Mouse (Mus musculus) stomach, postnatal 0 days (tissue): ENCODE data around the gene Chst15. TPM values are rescaled to one million over a fixed set of nuclear protein-coding genes. Genes with fewer than 3 reads are reported as not detected.

ENCODE experiments used
- ATAC-seq: fragments of 200-750 bp; cut with Nextera tagmentation; 2 replicates; pipeline ENCODE4 v1.8.0; 2017; ENCODE audit not compliant: low FRiP score, low TSS enrichment
- DNase-seq: peaks from one replicate; pipeline ENCODE4 v3.0.0-alpha.2; 2016; ENCODE audit warnings: low spot score
- H3K27ac ChIP-seq: fragments of 300-500 bp; sonication (generic); replicated peaks from 2 replicates; pipeline ENCODE4 v1.5.1; 2014; ENCODE audit warnings: mild to moderate bottlenecking, control low read depth
- H3K27me3 ChIP-seq: fragments of 300-500 bp; sonication (generic); 2 replicates; pipeline ENCODE4 v1.6.1; 2014; ENCODE audit warnings: low read length; ENCODE audit not compliant: control insufficient read depth, insufficient read depth
- H3K36me3 ChIP-seq: fragments of 300-500 bp; sonication (generic); 2 replicates; pipeline ENCODE4 v1.6.1; 2014; ENCODE audit warnings: low read length, mixed read lengths; ENCODE audit not compliant: control insufficient read depth, insufficient read depth
- H3K4me1 ChIP-seq: fragments of 300-500 bp; sonication (generic); replicated peaks from 2 replicates; pipeline ENCODE4 v1.6.1; 2014; ENCODE audit warnings: antibody characterized with exemption; ENCODE audit not compliant: control insufficient read depth, insufficient read depth
- H3K4me2 ChIP-seq: fragments of 300-500 bp; sonication (generic); replicated peaks from 2 replicates; pipeline ENCODE4 v1.6.1; 2014; ENCODE audit warnings: low read depth, mild to moderate bottlenecking, control low read depth, moderate library complexity
- H3K4me3 ChIP-seq: fragments of 300-500 bp; sonication (generic); 2 replicates; pipeline ENCODE4 v1.5.1; 2014; ENCODE audit warnings: low read depth, low read length, control low read depth
- H3K9ac ChIP-seq: fragments of 300-500 bp; sonication (generic); 2 replicates; pipeline ENCODE4 v1.6.1; 2014; ENCODE audit warnings: mild to moderate bottlenecking, low read length, control low read depth, mixed read lengths
- H3K9me3 ChIP-seq: fragments of 300-500 bp; sonication (generic); 2 replicates; pipeline ENCODE4 v1.6.1; 2016; ENCODE audit warnings: low read length; ENCODE audit not compliant: control insufficient read depth
- CTCF ChIP-seq: IDR thresholded peaks from 2 replicates; pipeline ENCODE4 v1.5.1; 2016; ENCODE audit warnings: antibody characterized with exemption, low read depth, mild to moderate bottlenecking, moderate library complexity
- EP300 ChIP-seq: optimal IDR thresholded peaks from 2 replicates; pipeline ENCODE3; 2016; ENCODE audit warnings: antibody characterized with exemption
- WGBS: fragments of 180-500 bp; shearing (Covaris S2); extraction: QIAGEN DNeasy Blood & Tissue Kit; methylation state at CpG from one replicate; pipeline ENCODE4 v1.1.7; 2014; 5-methylcytosine and 5-hydroxymethylcytosine counted together
- polyA plus RNA-seq: library from polyadenylated mRNA; unstranded; fragments of >200 nt; fragmentation: Nextera tagmentation; extraction: Ambion mirVana; gene quantifications from 2 replicates; pipeline ENCODE4 v1.2.1, GENCODE M21; 2015

The Chst15 gene
- polyA plus RNA-seq, 1 experiment from 2014 or later: 11.5 TPM

DNA sequence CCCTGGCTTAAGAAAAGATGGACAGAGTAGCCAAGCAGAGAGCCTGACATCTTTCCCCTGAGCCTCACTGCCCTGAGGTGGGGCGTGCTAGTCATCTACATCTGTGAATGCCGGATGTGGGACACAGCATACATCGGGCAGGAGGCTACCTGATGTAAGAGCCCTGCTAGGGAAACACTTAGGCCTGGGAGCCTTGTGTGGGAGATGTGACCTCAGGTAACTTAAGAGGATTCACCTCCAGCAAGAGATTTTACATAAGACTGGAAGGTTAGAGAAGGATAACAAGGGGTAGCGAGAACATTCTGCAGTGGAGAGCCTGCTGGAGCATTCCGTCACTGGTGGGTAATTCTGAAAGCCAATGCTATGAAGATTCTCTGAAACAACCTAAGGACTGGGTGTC is 69.9 kb downstream of the Chst15 start:
- no peak overlapping the region for H3K9ac ChIP-seq
- no peak for ATAC-seq
- no peak for DNase-seq
- 83% methylated on average over 5 of the region's 5 CpGs for WGBS
- no peak overlapping the region for H3K4me2 ChIP-seq
- no peaks in the 10 kb centered on the region for H3K4me1 ChIP-seq
- H3K4me3 ChIP-seq: no peak overlapping the region
- H3K27ac ChIP-seq: no peak overlapping the region
- no peaks in the 10 kb centered on the region for H3K27me3 ChIP-seq
- H3K9me3 ChIP-seq: no peaks in the 10 kb centered on the region
- TF ChIP-seq EP300 (no peak), CTCF (no peak)
- peaks cover 6% of the 10 kb centered on the region for H3K36me3 ChIP-seq

DNA sequence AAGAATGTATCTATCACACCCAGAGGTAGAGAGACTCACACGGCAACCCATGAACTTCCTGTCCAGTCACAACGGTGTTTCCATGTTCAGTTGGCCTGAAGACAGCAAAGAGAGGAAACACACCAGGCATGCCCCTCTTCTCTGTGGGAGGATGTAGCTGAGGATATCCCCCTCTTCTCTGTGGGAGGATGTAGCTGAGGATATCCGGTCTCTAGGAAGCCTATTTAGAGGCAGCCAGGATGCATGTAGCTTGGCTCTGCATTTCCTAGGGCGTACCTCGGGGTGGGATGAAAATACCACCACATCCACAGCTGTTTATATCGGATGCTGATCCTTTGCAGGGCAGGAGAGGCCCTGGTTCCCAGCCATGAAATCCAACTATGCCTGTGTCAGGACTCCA is 71.3 kb downstream of the Chst15 start:
- 83% methylated on average over 6 of the region's 6 CpGs for WGBS
- H3K4me1 ChIP-seq: no peaks in the 10 kb centered on the region
- no peak for DNase-seq
- no peak for ATAC-seq
- peaks cover 8% of the 10 kb centered on the region for H3K36me3 ChIP-seq
- H3K4me3 ChIP-seq: no peak overlapping the region
- no peak overlapping the region for H3K4me2 ChIP-seq
- H3K9ac ChIP-seq: no peak overlapping the region
- 0 out of 2 replicates have a peak overlapping the region, but pooled peaks have one; percentile 18 for H3K27ac ChIP-seq
- H3K9me3 ChIP-seq: no peaks in the 10 kb centered on the region
- H3K27me3 ChIP-seq: no peaks in the 10 kb centered on the region
- TF ChIP-seq CTCF (no peak), EP300 (no peak)

DNA sequence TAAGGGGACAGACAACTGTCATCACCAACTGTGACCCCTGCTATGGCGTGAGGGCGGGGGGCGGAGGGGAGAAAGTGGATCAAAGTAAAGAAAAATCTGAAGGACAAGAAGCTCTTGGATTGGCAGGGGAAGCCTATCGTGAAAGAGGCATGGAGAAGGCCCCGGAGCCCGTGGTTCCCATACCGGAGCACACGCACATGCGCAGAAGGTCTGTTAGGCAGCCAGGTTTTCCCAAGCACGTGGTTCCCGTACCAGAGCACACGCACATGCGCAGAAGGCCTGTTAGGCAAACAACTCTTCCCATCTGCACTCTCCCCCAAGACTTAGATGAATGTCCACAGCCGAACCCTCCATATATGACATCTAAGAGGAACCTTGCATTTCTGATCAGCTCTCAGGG is 72.4 kb downstream of the Chst15 start:
- Histone ChIP-seq H3K4me3 (no peak overlapping the region), H3K9me3 (no peaks in the 10 kb centered on the region), H3K36me3 (peaks cover 8% of the 10 kb centered on the region), H3K9ac (no peak overlapping the region), H3K27me3 (no peaks in the 10 kb centered on the region), H3K4me1 (no peaks in the 10 kb centered on the region), H3K4me2 (no peak overlapping the region), H3K27ac (no peak overlapping the region)
- no peak for ATAC-seq
- DNase-seq: no peak
- no peak for TF ChIP-seq EP300
- TF ChIP-seq CTCF: no peak
- WGBS: 94% methylated on average over 14 of the region's 14 CpGs

DNA sequence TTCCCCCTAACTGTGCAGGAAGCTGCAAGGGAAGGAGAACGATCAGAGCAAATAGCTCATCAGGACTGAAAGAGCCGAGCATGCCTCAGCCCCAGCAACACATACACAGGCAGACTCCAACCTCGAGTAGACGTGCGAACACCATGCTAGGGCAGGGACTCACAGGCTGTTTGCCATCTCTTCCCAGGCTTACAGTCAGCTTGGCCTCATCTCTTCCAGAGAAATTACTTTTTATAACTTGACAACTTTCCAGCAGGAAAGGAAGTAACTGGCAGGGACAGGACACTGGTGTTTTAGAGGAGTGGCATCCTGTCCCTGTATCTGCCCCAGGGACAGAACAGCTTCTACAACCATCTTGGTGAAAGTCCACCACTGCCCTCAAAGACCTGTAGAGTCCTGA is 73.8 kb downstream of the Chst15 start:
- TF ChIP-seq EP300 (no peak), CTCF (no peak)
- Histone ChIP-seq H3K4me2 (no peak overlapping the region), H3K36me3 (peaks cover 9% of the 10 kb centered on the region), H3K4me3 (no peak overlapping the region), H3K9ac (no peak overlapping the region), H3K27me3 (no peaks in the 10 kb centered on the region), H3K27ac (peak overlapping the region; percentile 58), H3K4me1 (no peaks in the 10 kb centered on the region), H3K9me3 (no peaks in the 10 kb centered on the region)
- no peak for DNase-seq
- 71% methylated on average over 5 of the region's 5 CpGs for WGBS
- peak; percentile 16; the same call in 1 of the 2 replicates for ATAC-seq

DNA sequence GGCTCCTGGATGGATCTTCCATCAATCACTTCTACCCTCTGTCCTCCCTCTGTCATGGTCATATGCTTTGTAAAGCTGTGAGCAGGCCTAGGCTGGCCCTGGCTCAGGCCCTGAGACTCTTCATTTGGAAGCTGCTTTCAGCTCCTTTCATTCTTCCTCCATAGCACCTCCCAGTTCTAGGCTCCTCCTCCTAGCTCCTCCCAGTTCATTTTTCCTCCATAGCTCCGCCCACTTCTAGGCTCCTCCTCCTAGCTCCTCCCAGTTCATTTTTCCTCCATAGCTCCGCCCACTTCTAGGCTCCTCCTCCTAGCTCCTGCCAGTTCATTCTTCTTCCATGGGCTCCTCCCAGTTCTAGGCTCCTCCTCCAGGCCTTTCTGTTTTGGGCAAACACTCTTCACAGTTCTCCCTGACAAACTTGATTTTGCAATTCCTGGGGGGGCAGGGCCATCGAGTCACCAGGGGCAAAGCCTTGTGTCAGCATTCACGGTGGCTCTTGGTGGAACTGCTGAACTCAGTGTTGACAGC is 74.3 kb downstream of the Chst15 start:
- no peak overlapping the region for H3K4me2 ChIP-seq
- H3K4me1 ChIP-seq: no peaks in the 10 kb centered on the region
- H3K27ac ChIP-seq: peak overlapping the region; percentile 58; the same call in 1 of the 2 replicates
- H3K9me3 ChIP-seq: no peaks in the 10 kb centered on the region
- H3K27me3 ChIP-seq: no peaks in the 10 kb centered on the region
- no peak overlapping the region for H3K4me3 ChIP-seq
- TF ChIP-seq EP300 (no peak), CTCF (no peak)
- 30% methylated on average over 4 of the region's 4 CpGs for WGBS
- peak; percentile 75 for ATAC-seq
- peak; percentile 44 for DNase-seq
- H3K36me3 ChIP-seq: peaks cover 14% of the 10 kb centered on the region
- no peak overlapping the region for H3K9ac ChIP-seq

DNA sequence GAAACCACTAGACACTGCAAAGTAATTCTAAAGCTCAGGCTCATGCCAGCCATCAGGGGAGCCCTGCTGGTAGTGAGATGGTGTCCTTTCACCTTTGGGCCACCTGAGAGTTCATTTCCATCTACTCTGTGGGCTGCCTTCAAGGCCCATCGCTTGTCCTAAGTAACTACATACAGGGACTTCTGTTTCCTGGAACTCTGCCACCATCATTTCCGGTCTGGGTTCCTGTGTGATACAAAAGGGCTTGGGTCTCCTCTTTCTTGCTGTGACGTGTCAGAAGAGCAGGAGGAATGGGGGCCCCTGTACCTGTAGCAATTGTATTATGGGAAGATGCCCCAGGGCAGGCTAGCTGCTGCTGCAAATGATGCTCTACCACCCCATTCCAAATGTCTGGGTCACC is 78.1 kb downstream of the Chst15 start:
- H3K36me3 ChIP-seq: peaks cover 10% of the 10 kb centered on the region
- H3K4me1 ChIP-seq: no peaks in the 10 kb centered on the region; the same call in 1 of the 2 replicates
- TF ChIP-seq CTCF (no peak), EP300 (no peak)
- H3K9ac ChIP-seq: no peak overlapping the region
- H3K4me3 ChIP-seq: no peak overlapping the region
- no peak overlapping the region for H3K27ac ChIP-seq
- ATAC-seq (no peak), DNase-seq (no peak)
- H3K9me3 ChIP-seq: no peaks in the 10 kb centered on the region
- no peaks in the 10 kb centered on the region for H3K27me3 ChIP-seq
- WGBS: 63% methylated on average over 3 of the region's 3 CpGs
- no peak overlapping the region for H3K4me2 ChIP-seq
